Mouse (Mus musculus) sigmoid colon, adult 10 weeks (tissue): ENCODE results near the gene Ttc41. TPM values are rescaled to one million over a fixed set of nuclear protein-coding genes. Genes with fewer than 3 reads are reported as not detected.

Source experiments
- polyA plus RNA-seq: library from polyadenylated mRNA; stranded (reverse); fragments of 350-450 nt; fragmentation: Illumina TruSeq; extraction: RNeasy Lipid Tissue Mini Kit (QIAGEN cat#74804); gene quantifications from one replicate; pipeline ENCODE4 v1.2.3, GENCODE M21; 2014; ENCODE audit warnings: low read depth, low replicate concordance

Gene Ttc41
- 3.0 TPM for polyA plus RNA-seq

GRCm38 (mm10) chr10:86705318-86705921 is at the start of gene Ttc41, which contains the start of gene Hsp90b1:
TSS of gene Ttc41 (plus strand) at chr10:86705811.
TSS of gene Hsp90b1 (minus strand) at chr10:86705509.

GRCm38 (mm10) chr10:86763672-86764071 is 58.1 kb downstream of the Ttc41 start, which contains the start of gene Gm49358:
TSS of gene Gm49358 (plus strand) at chr10:86763972.

DNA sequence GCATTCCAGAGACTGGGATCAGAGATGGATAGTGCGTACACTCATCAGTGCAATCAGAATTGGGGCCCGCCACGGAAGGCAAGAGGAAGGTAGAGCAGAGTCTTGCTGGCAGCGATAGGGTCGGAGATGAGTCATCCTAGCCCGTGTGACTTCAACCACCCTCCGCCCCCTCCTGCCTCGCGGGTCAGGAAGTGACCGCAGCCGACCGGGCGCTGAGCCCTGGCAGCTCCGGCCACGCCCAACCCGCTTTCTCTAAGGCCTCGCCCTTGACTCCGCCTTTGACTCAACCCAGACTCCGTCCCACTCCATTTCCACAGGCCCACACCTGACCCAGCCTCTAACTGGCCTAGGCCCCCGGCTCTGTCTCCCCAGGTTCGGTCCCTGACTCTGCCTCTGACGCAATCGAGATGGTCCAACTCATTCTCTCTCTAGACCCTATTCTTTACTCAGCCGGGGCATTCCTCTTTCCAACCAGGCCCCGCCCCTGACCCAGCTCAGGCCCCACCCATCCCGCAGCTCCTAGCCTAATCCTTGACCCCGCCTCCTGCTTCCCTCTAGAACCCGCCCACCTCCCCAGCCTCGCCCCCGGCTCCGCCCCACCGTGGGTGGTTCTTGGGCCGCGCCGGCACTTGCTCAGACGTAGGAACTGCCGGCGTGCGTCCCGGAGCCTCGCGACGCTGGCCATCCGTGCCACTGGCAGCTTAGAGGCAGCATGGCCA is 72.9 kb downstream of the Ttc41 start, which contains the start of gene Nt5dc3:
Nt5dc3 (plus strand) TSS at position 608 of the 719 bp plus-strand sequence.

Other genes starting within 250 kb of the Ttc41 start
- gene Syn3, start 206.9 kb upstream of the Ttc41 start, polyA plus RNA-seq: 0.28 TPM
- 1,208 TPM for gene Hsp90b1, start 302 bp upstream of the Ttc41 start, polyA plus RNA-seq
- 3.0 TPM for gene Gm49358, start 58.2 kb downstream of the Ttc41 start, polyA plus RNA-seq
- gene Nt5dc3, start 73.2 kb downstream of the Ttc41 start, polyA plus RNA-seq: 4.3 TPM